Mouse (Mus musculus) ovary, postnatal 10 days (tissue): ENCODE measurements around the gene Elp5.

Experiments used
- DNase-seq: peaks from one replicate; pipeline ENCODE4 v3.0.0; 2022; ENCODE audit warnings: low spot score

The Elp5 gene

GRCm38 (mm10) chr11:69990850-69991691 lies 8.8 kb upstream of the Elp5 start, which contains the start of gene Gabarap:
Gabarap (plus strand) TSS chr11:69991143.
- peak; percentile 87 for DNase-seq

GRCm38 (mm10) chr11:69989949-69990348 lies 7.6 kb upstream of the Elp5 start:
- DNase-seq = no peak

- DNase-seq = no peak
These were observed 2.1 kb upstream of the Elp5 start for GRCm38 (mm10) chr11:69984431-69984830.

GRCm38 (mm10) chr11:69983377-69983776 lies 1.1 kb upstream of the Elp5 start:
- no peak for DNase-seq

GRCm38 (mm10) chr11:69982877-69983276 lies 560 bp upstream of the Elp5 start:
- no peak for DNase-seq

- DNase-seq = no peak
These were observed 1.1 kb downstream of the Elp5 start, which contains the start of gene Ctdnep1 for GRCm38 (mm10) chr11:69981141-69981762. Ctdnep1 (plus strand) TSS chr11:69981156.

- peak; percentile 97 for DNase-seq
These were observed 1.8 kb downstream of the Elp5 start for GRCm38 (mm10) chr11:69980196-69981140.

GRCm38 (mm10) chr11:69979827-69980195 lies 2.5 kb downstream of the Elp5 start:
- DNase-seq = no peak

GRCm38 (mm10) chr11:69976271-69976670 lies 6.0 kb downstream of the Elp5 start:
- DNase-seq = no peak

- DNase-seq = no peak
These were observed 7.4 kb downstream of the Elp5 start for GRCm38 (mm10) chr11:69974907-69975306.

GRCm38 (mm10) chr11:69970775-69971174 lies 11.5 kb downstream of the Elp5 start:
- no peak for DNase-seq

- no peak for DNase-seq
These were observed 12.1 kb downstream of the Elp5 start for GRCm38 (mm10) chr11:69970222-69970621.

- DNase-seq = no peak
These were observed 13.5 kb downstream of the Elp5 start for GRCm38 (mm10) chr11:69968793-69969192.

GRCm38 (mm10) chr11:69966860-69967517 lies 15.3 kb downstream of the Elp5 start:
- no peak for DNase-seq

GRCm38 (mm10) chr11:69966006-69966859 lies 16.1 kb downstream of the Elp5 start:
- no peak for DNase-seq

- no peak for DNase-seq
These were observed 16.9 kb downstream of the Elp5 start for GRCm38 (mm10) chr11:69965271-69966005.

- DNase-seq = no peak
These were observed 17.6 kb downstream of the Elp5 start, which contains the start of gene Cldn7 for GRCm38 (mm10) chr11:69964650-69965270. Cldn7 (plus strand) TSS chr11:69964779.

GRCm38 (mm10) chr11:69961841-69962240 lies 20.5 kb downstream of the Elp5 start:
- no peak for DNase-seq

GRCm38 (mm10) chr11:69960616-69961015 lies 21.7 kb downstream of the Elp5 start:
- DNase-seq = no peak
